11 mouse cellular contexts compared by ENCODE assay signal in the genomic region with DNA sequence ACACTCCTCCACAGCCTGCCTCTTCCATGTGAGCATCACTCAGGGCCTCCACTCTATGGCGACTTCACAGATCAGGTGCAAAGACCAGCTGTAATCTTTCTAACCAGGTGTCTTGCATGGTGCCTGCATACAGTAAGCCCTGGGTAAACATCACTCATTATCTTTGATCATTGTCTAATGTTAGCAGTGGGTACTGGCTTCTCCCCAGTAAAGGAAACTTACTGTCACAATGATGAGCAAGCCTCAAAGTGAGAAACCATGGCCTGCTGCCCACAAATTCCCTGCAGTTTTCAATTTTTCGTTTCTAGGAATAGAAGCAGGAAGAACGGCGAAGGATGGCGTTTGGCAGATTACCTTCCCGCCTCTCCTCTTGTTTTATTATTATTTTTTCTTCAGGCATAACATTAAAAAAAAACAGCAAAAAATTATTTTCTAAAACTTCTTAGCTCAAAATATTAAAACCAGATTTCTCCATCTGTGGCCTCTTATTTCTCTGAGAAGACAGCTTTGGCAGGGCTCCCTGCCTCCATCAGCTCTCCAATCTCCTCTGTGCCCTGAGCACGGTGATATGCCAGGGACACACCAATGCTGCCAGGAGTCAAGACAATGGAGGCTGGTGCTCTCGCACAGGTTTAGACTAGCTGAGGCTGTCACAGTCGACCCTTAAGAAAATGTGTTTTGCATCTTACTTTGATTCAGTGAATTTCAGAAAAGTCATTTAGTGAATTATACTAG.
DNase-seq lines count a peak whose midpoint lies in the region.
"Had no signal": no experiment of that assay in that cellular context is flagged by ENCODE, and none has a peak within 500 bp of the region (broad histone marks: within the 10 kb centered on the region; RNA-seq: fewer than 3 reads in every experiment).

No protein-coding gene starts in this region.

- DNase-seq in frontal cortex, postnatal 36 days (ENCODE audit: low spot score in 2 of 2): peak; percentile 48 to 53
- DNase-seq in frontal cortex, postnatal 25 days (ENCODE audit: low spot score in 2 of 2): no peak
- peak; percentile 84 for DNase-seq in Muller cell, postnatal 12 days (ENCODE audit: inconsistent ontology term)
- peak; percentile 74 to 78 for DNase-seq in cerebellum, adult 18-20 months
- DNase-seq in left cerebral cortex, postnatal 25 days (ENCODE audit: low spot score in 2 of 2): peak; percentile 42 to 73
- DNase-seq in natural killer cell, adult 2 months (ENCODE audit: low spot score in 2 of 2): no peak
- DNase-seq in thymus, postnatal 4 days: no peak
- DNase-seq in ovary, postnatal 10 days (ENCODE audit: low spot score): no peak
- DNase-seq: embryo, embryonic 11 days; lung, adult 18-20 months; spleen, adult 18-20 months had no signal

- intact Hi-C loops in left cerebral cortex, postnatal 25 days (cut with DNase I): no loop called here

Comparison
In these comparisons a context has a peak if more than half of its experiments do, and no peak if none do; other contexts are left out.
1. DNase-seq: peak in frontal cortex, postnatal 36 days (2 of 2), Muller cell, postnatal 12 days (single experiment), cerebellum, adult 18-20 months (2 of 2) and left cerebral cortex, postnatal 25 days (2 of 2); none in frontal cortex, postnatal 25 days (0 of 2), natural killer cell, adult 2 months (0 of 2), thymus, postnatal 4 days (single experiment) and ovary, postnatal 10 days (single experiment).